Mouse (Mus musculus) heart, adult 18-20 months (tissue): Measurements from ENCODE around the gene Wdr5. TPM values are rescaled to one million over a fixed set of nuclear protein-coding genes. Genes with fewer than 3 reads are reported as not detected.

Experiments used
- DNase-seq, 2 experiments: peaks; one replicate each; pipeline ENCODE4 v3.0.0; 2021 to 2022; ENCODE audit warnings: mixed read lengths in 1 of 2
- total RNA-seq, 2 experiments: library from RNA; stranded (reverse); gene quantifications; 2 replicates each; pipeline ENCODE4 v1.2.3; 2021

Gene Wdr5
- total RNA-seq, 2 experiments from 2014 or later, result 23.5 to 26.5 TPM

GRCm38 (mm10) chr2:27548664-27549369 is 33.9 kb downstream of the Wdr5 start:
- DNase-seq, result no peak

GRCm38 (mm10) chr2:27552620-27553287 is 37.8 kb downstream of the Wdr5 start:
- DNase-seq, result peak; percentile 70 to 92

GRCm38 (mm10) chr2:27554308-27554707 is 39.4 kb downstream of the Wdr5 start:
- DNase-seq, result peak; percentile 47 to 75

GRCm38 (mm10) chr2:27556921-27557320 is 42.0 kb downstream of the Wdr5 start:
- no peak for DNase-seq

- DNase-seq, result peak in 1 of 2 experiments; percentile 39
These were observed 45.8 kb downstream of the Wdr5 start for GRCm38 (mm10) chr2:27560708-27561123.

- no peak for DNase-seq
These were observed 46.2 kb downstream of the Wdr5 start for GRCm38 (mm10) chr2:27561159-27561558.

GRCm38 (mm10) chr2:27561829-27562228 is 46.9 kb downstream of the Wdr5 start:
- no peak for DNase-seq

- no peak for DNase-seq
These were observed 48.7 kb downstream of the Wdr5 start for GRCm38 (mm10) chr2:27563641-27564148.

- DNase-seq, result no peak
These were observed 49.7 kb downstream of the Wdr5 start for GRCm38 (mm10) chr2:27564694-27565093.

- peak; percentile 28 to 42 for DNase-seq
These were observed 50.6 kb downstream of the Wdr5 start for GRCm38 (mm10) chr2:27565316-27566103.

GRCm38 (mm10) chr2:27570856-27571255 is 55.9 kb downstream of the Wdr5 start:
- no peak for DNase-seq

- peak; percentile 23 to 41 for DNase-seq
These were observed 57.4 kb downstream of the Wdr5 start for GRCm38 (mm10) chr2:27572261-27572793.

GRCm38 (mm10) chr2:27572928-27573627 is 58.1 kb downstream of the Wdr5 start:
- DNase-seq, result peak; percentile 83 to 86

GRCm38 (mm10) chr2:27573628-27573966 is 58.6 kb downstream of the Wdr5 start:
- DNase-seq, result no peak

- DNase-seq, result peak in 1 of 2 experiments; percentile 23
These were observed 61.5 kb downstream of the Wdr5 start for GRCm38 (mm10) chr2:27576416-27576815.

GRCm38 (mm10) chr2:27578552-27578951 is 63.6 kb downstream of the Wdr5 start:
- DNase-seq, result no peak

- DNase-seq, result no peak
These were observed 67.2 kb downstream of the Wdr5 start for GRCm38 (mm10) chr2:27582112-27582511.

- DNase-seq, result no peak
These were observed 68.1 kb downstream of the Wdr5 start for GRCm38 (mm10) chr2:27583019-27583418.

- DNase-seq, result no peak
These were observed 69.6 kb downstream of the Wdr5 start for GRCm38 (mm10) chr2:27584546-27584945.
